Mouse (Mus musculus) ES-E14 (cell line): ENCODE measurements around the gene Lhx6.

Experiments
- CHD2 ChIP-seq: IDR thresholded peaks from 2 replicates; pipeline ENCODE4 v1.6.1; 2014; ENCODE audit warnings: mild to moderate bottlenecking, low read depth, low read length, inconsistent platforms
- HCFC1 ChIP-seq: IDR thresholded peaks from 2 replicates; pipeline ENCODE4 v1.6.1; 2012; ENCODE audit warnings: low read length, inconsistent platforms, borderline replicate concordance; ENCODE audit not compliant: insufficient read depth
- MAFK ChIP-seq: IDR thresholded peaks from 2 replicates; pipeline ENCODE4 v1.6.1; 2014; ENCODE audit warnings: mild to moderate bottlenecking, low read depth, low read length, inconsistent platforms; ENCODE audit not compliant: insufficient read depth
- ZNF384 ChIP-seq: IDR thresholded peaks from 2 replicates; pipeline ENCODE4 v1.6.1; 2012; ENCODE audit warnings: low read depth, low read length, inconsistent platforms

DNA sequence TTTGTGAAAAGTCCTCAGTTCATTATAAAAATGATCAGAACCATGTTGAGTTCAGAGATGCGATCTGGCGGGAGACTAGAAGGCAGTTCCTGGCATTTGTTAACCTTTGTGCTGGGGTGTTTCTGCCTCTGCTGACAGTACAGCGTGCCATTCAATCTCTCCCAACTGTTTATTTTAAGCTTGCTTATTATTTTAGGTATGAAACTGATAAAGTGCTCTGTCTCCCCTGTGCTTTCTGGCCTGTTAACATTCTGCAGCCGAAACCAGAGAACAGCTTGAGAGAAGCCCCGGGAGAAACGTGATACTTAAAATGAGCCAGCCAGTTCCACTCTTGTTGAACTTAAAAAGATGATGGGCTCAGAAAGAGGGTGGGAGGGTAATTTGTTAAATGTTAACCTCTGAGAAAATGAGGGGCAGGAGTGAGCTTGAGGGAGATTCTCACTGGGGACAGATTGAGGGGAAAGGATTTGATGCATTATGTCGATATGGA lies 43.7 kb upstream of the Lhx6 start:
- TF ChIP-seq MAFK: no peak
- TF ChIP-seq HCFC1: no peak
- no peak for TF ChIP-seq ZNF384
- no peak for TF ChIP-seq CHD2
